11 mouse cellular contexts compared by ENCODE assay signal in genomic region chr4:106862317-106862716, GRCm38 (mm10). TPM values are rescaled to one million over a fixed set of nuclear protein-coding genes. Genes with fewer than 3 reads are reported as not detected.
DNase-seq lines count a peak whose midpoint lies in the region; ATAC-seq and TF ChIP-seq lines count a peak whose summit lies in the region.
"Had no signal": no experiment of that assay in that cellular context is flagged by ENCODE, and none has a peak within 500 bp of the region (broad histone marks: within the 10 kb centered on the region; RNA-seq: fewer than 3 reads in every experiment).

No protein-coding gene starts in this region.

- whole genome bisulfite sequencing in heart, postnatal 0 days, result 34% methylated on average over 7 of the region's 7 CpGs
- 37% methylated on average over 7 of the region's 7 CpGs for WGBS in limb, embryonic 15.5 days

- no peak overlapping the region for H3K4me2 ChIP-seq in heart, postnatal 0 days (ENCODE audit: low read depth, low read length)
- no peak overlapping the region for H3K4me2 ChIP-seq in limb, embryonic 15.5 days

- ATAC-seq in heart, postnatal 0 days (ENCODE audit: insufficient read depth, low read depth), result no peak
- ATAC-seq in limb, embryonic 15.5 days (ENCODE audit: insufficient number of reproducible peaks, low FRiP score, low TSS enrichment, low read depth), result no peak
- ATAC-seq: forebrain, postnatal 0 days had no signal

- no peaks in the 10 kb centered on the region for H3K36me3 ChIP-seq in ES-E14 (ENCODE audit: control insufficient read depth, insufficient read depth, low read length, poor library complexity, severe bottlenecking)
- H3K36me3 ChIP-seq in heart, postnatal 0 days (replicated peaks; ENCODE audit: control insufficient read depth, insufficient read depth, low read length), result no peaks in the 10 kb centered on the region
- no peaks in the 10 kb centered on the region for H3K36me3 ChIP-seq in limb, embryonic 15.5 days

- no peak for TF ChIP-seq CTCF in gastrocnemius, adult 2 months (IDR thresholded peaks at IDR 0.05)
- TF ChIP-seq CTCF in heart, postnatal 0 days (IDR thresholded peaks at IDR 0.05; ENCODE audit: low read depth), result no peak

- peak overlapping the region; percentile 54; the same call in 1 of the 2 replicates for H3K9ac ChIP-seq in ES-E14 (ENCODE audit: insufficient read depth, low read depth, low read length, poor library complexity, severe bottlenecking)
- H3K9ac ChIP-seq in heart, postnatal 0 days (replicated peaks; ENCODE audit: low read depth, low read length), result no peak overlapping the region
- H3K9ac ChIP-seq in limb, embryonic 15.5 days, result no peak overlapping the region
- H3K9ac ChIP-seq: forebrain, postnatal 0 days had no signal

- in situ Hi-C loops in ES-E14 (cut with MboI; ENCODE audit: low sequenced_read_pairs in 2 of 2, unreplicated experiment in 2 of 2), result no loop called here

- H3K9me3 ChIP-seq in ES-E14 (ENCODE audit: control insufficient read depth, insufficient read depth, low read depth, low read length), result no peaks in the 10 kb centered on the region
- no peaks in the 10 kb centered on the region for H3K9me3 ChIP-seq in heart, postnatal 0 days (replicated peaks; ENCODE audit: control insufficient read depth, low read length)
- H3K9me3 ChIP-seq in limb, embryonic 15.5 days, result no peaks in the 10 kb centered on the region

- no peak for DNase-seq in gastrocnemius, adult 2 months
- DNase-seq in gastrocnemius, adult 18-20 months (ENCODE audit: low spot score), result no peak
- no peak for DNase-seq in ES-E14 (ENCODE audit: low read depth, low spot score)
- peak; percentile 41 for DNase-seq in heart, postnatal 0 days (ENCODE audit: low spot score)
- DNase-seq in thymus, postnatal 14 days, result no peak
- no peak for DNase-seq in cerebellum, postnatal 14 days
- DNase-seq in right cerebral cortex, postnatal 36 days (ENCODE audit: low spot score in 2 of 2), result no peak
- DNase-seq: cerebellum, adult 18-20 months; forebrain, postnatal 0 days had no signal

- peaks cover 34 to 62% of the 10 kb centered on the region in 2 experiments for H3K4me1 ChIP-seq in ES-E14 (ENCODE audit: control insufficient read depth in 2 of 2, insufficient read depth in 2 of 2, low read length in 2 of 2, poor library complexity in 1 of 2)
- H3K4me1 ChIP-seq in heart, postnatal 0 days (ENCODE audit: control insufficient read depth, insufficient read depth), result peaks cover 21% of the 10 kb centered on the region
- H3K4me1 ChIP-seq in limb, embryonic 15.5 days, result peaks cover 58% of the 10 kb centered on the region

- no peaks in the 10 kb centered on the region for H3K27me3 ChIP-seq in heart, postnatal 0 days (ENCODE audit: control insufficient read depth, insufficient read depth, low read length)
- H3K27me3 ChIP-seq in limb, embryonic 15.5 days, result no peaks in the 10 kb centered on the region

- H3K4me3 ChIP-seq in gastrocnemius, adult 2 months, result no peak overlapping the region
- peak overlapping the region in 1 of 2 experiments; percentile 14; a peak in 2 of 4 replicates for H3K4me3 ChIP-seq in ES-E14 (ENCODE audit: insufficient read depth in 1 of 2, low read depth in 1 of 2, low read length in 2 of 2, poor library complexity in 1 of 2, severe bottlenecking in 1 of 2)
- no peak overlapping the region for H3K4me3 ChIP-seq in heart, postnatal 0 days (ENCODE audit: low read depth, low read length)
- no peak overlapping the region for H3K4me3 ChIP-seq in limb, embryonic 15.5 days
- H3K4me3 ChIP-seq: layer of hippocampus, adult 2 months had no signal

- intact Hi-C loops in gastrocnemius, adult 2 months (cut with DNase I), result no loop called here

- no peak for TF ChIP-seq EP300 in heart, postnatal 0 days (IDR thresholded peaks at IDR 0.05; ENCODE audit: low read depth)

- H3K27ac ChIP-seq in gastrocnemius, adult 2 months, result peak overlapping the region; percentile 12
- peak overlapping the region; percentile 76; the same call in 1 of the 2 replicates for H3K27ac ChIP-seq in ES-E14 (ENCODE audit: insufficient read depth, low read depth, low read length, poor library complexity, severe bottlenecking)
- peak overlapping the region; percentile 43 for H3K27ac ChIP-seq in heart, postnatal 0 days (ENCODE audit: low read depth)
- peak overlapping the region; percentile 47; the same call in 1 of the 2 replicates for H3K27ac ChIP-seq in limb, embryonic 15.5 days
- H3K27ac ChIP-seq: layer of hippocampus, adult 2 months had no signal

TF ChIP-seq in ES-E14, 5 proteins besides CTCF, POLR2A, EP300 and RAD21:
- no peak for TF ChIP-seq ZC3H11A (IDR thresholded peaks at IDR 0.05; ENCODE audit: borderline replicate concordance, low read depth, low read length)
TF ChIP-seq in ES-E14: peak in this region for 0.

RNA-seq across cellular contexts. Expression of gene Ssbp3, which starts 48.2 kb away (rescaled TPM):
- 10 to 100 TPM; 23.7 to 30.0 TPM for total RNA-seq in gastrocnemius, adult 2 months (2021)
- total RNA-seq in gastrocnemius, adult 18-20 months (2021), result 10 to 100 TPM; 20.5 to 25.5 TPM
- total RNA-seq in ES-E14 (2012; rRNA removed), result 42.3 and 42.6 TPM in 2 replicates
- total RNA-seq in heart, postnatal 0 days (2014; rRNA removed; ENCODE audit: low replicate concordance), result 35.6 and 41.1 TPM in 2 replicates
- 25.9 and 29.0 TPM in 2 replicates for polyA plus RNA-seq in heart, postnatal 0 days (2015; fragmentation: Nextera tagmentation; extraction: Ambion mirVana)
- polyA plus RNA-seq in limb, embryonic 15.5 days (2015; fragmentation: Nextera tagmentation; extraction: Ambion mirVana), result 93.9 and 112 TPM in 2 replicates

RNA-seq across cellular contexts. Expression of gene Acot11, which starts 57.5 kb away (rescaled TPM):
- total RNA-seq in gastrocnemius, adult 2 months (2021), result 10 to 100 TPM in 1 of 2 experiments, 1 to 10 TPM in 1; 7.1 to 17.3 TPM
- 10 to 100 TPM in 1 of 2 experiments, 1 to 10 TPM in 1; 9.9 to 13.2 TPM for total RNA-seq in gastrocnemius, adult 18-20 months (2021)
- total RNA-seq in ES-E14 (2012; rRNA removed), result 2.1 and 2.5 TPM in 2 replicates
- total RNA-seq in heart, postnatal 0 days (2014; rRNA removed; ENCODE audit: low replicate concordance), result 18.8 and 34.6 TPM in 2 replicates
- 5.8 and 6.2 TPM in 2 replicates for polyA plus RNA-seq in heart, postnatal 0 days (2015; fragmentation: Nextera tagmentation; extraction: Ambion mirVana)
- 4.0 and 4.8 TPM in 2 replicates for polyA plus RNA-seq in limb, embryonic 15.5 days (2015; fragmentation: Nextera tagmentation; extraction: Ambion mirVana)

Comparison
In these comparisons a context has a peak if more than half of its experiments do, and no peak if none do; other contexts are left out.
1. H3K27ac ChIP-seq: peak in every context shown above with its lines; median percentile 76 in ES-E14; 47 in limb, embryonic 15.5 days; 43 in heart, postnatal 0 days; 12 in gastrocnemius, adult 2 months.